Mouse (Mus musculus): Measurements from ENCODE around the gene Ldhc.

Ldhc gene

DNA sequence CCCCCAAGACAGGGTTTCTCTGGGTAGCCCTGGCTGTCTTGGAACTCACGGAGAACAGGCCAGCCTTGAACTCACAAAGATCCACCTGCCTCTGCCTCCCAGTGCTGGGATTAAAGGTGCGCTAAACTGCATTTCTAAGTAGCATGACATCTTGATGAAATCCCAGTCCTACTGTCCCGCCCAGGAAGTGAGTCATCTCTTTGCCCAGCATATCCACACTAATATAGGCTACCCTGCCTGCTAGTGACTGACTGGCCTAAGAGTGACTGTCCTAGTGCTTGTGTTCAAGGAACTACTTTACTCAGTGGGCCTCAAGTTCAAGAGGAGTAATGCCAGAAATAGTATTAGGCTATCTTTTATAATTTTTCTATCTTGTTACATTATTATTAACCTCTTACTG, 55.4 kb downstream of the Ldhc start:
- no peak for DNase-seq (ENCODE audit: low spot score in 2 of 2)

DNA sequence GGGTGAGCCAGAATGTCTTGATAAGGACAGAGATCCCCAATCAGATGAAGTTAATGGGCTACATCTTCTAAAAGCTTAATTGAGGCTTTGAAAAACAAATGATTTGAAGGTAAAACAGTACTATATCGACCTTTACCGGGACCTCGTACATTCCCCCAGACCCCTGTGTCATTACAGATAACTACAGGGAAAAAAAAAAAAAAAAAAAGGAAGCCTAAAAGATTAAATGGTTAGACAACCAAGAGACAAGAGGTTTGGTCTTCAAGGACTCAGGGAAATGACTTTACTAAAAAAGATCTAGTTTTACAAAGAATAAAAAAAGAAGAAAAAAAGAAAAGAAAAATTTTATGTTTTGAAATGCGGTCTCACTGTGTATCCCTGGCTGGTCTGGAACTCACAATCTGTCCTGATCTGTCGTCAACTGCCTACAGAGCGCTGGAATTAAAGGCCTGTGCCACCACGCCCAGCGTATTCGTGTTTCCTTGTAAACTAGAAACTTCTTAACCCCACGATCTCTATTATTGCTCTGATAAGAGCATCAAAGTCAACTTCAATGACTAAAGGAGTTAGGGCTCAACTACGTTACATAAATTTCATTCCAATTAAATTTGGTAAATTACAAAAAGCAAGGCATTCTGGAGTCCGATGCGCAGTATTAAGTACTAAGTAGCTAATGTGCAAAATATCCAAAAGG, 57.8 kb downstream of the Ldhc start:
- no peak for DNase-seq (ENCODE audit: low spot score in 2 of 2)

DNA sequence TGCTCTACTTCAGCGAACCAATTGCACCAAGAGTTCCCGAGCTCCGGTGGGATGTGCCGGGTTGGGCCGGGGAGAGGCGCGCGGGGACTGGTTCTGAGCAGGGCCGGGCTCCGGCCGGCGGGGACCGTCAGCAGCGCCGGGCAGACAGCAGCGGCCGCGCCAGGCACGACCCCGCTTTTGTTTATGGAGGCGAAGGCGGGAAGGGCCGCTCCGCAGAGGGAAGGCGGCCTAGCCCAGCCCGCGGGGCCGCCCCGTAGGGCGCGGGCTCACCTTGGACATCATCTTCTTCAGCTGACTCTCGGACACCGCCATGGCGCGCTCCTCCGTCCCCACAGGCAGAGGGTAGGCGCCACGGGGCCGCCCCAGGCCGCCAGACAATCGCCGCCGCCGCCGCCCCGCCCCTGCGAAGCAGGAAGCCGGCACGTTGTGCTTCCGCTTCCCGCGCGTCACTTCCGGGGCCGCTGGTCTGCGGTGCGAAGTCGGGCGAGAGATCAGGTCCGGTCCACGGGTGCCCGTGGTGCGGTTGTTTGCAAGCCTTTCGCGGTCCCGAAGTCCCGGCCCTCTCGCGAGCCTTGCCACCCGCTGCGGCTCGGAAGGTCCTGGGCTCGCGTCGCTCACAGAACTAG, 58.7 kb downstream of the Ldhc start, which contains the start of gene Tsg101:
Gene Tsg101, minus strand, starts transcription at position 419 of the 626 bp plus-strand sequence.
- DNase-seq (ENCODE audit: low spot score in 2 of 2): peak; percentile 84 to 87

DNA sequence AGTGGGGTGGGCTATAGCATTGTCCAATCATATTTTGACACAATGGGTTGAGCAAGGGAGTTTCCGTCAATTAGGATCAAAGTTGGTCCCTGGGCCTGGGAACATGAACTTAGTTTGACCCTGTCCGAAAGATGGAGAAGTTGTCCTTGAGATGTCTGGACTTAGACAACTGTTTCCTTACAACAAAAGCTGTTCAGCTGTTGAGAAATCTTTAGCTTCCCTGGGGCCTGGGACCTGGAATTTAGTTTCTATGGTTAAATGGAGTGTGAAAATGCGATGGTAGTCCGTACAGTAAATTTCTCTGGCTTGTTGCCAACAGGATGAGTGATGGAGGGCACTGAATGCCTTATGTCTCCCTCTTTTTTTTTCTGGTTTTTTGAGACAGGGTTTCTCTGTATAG, 61.1 kb downstream of the Ldhc start:
- DNase-seq (ENCODE audit: low spot score in 2 of 2): no peak
